Mouse (Mus musculus) hindbrain, embryonic 12.5 days (tissue): ENCODE data around the gene Sfxn3. TPM values are rescaled to one million over a fixed set of nuclear protein-coding genes. Genes with fewer than 3 reads are reported as not detected.

Experiments used
- ATAC-seq: fragments of 200-750 bp; cut with Nextera tagmentation; 2 replicates; pipeline ENCODE4 v1.8.0; 2017; ENCODE audit warnings: moderate TSS enrichment; ENCODE audit not compliant: low FRiP score
- H3K27ac ChIP-seq: fragments of 300-500 bp; sonication (generic); 2 replicates; pipeline ENCODE4 v1.5.1; 2016; ENCODE audit warnings: mild to moderate bottlenecking
- H3K27me3 ChIP-seq: fragments of 300-500 bp; sonication (generic); 2 replicates; pipeline ENCODE4 v1.6.1; 2016; ENCODE audit warnings: mild to moderate bottlenecking
- H3K36me3 ChIP-seq: fragments of 300-500 bp; sonication (generic); 2 replicates; pipeline ENCODE4 v1.6.1; 2016; ENCODE audit warnings: mild to moderate bottlenecking
- H3K4me1 ChIP-seq: fragments of 300-500 bp; sonication (generic); 2 replicates; pipeline ENCODE4 v1.6.1; 2016
- H3K4me2 ChIP-seq: fragments of 300-500 bp; sonication (generic); replicated peaks from 2 replicates; pipeline ENCODE4 v1.6.1; 2016; ENCODE audit warnings: mild to moderate bottlenecking
- H3K4me3 ChIP-seq: fragments of 300-500 bp; sonication (generic); 2 replicates; pipeline ENCODE4 v1.5.1; 2016; ENCODE audit warnings: mild to moderate bottlenecking
- H3K9ac ChIP-seq: fragments of 300-500 bp; sonication (generic); 2 replicates; pipeline ENCODE4 v1.6.1; 2016; ENCODE audit warnings: mild to moderate bottlenecking, moderate library complexity
- H3K9me3 ChIP-seq: fragments of 300-500 bp; sonication (generic); replicated peaks from 2 replicates; pipeline ENCODE4 v1.6.1; 2016; ENCODE audit warnings: mild to moderate bottlenecking
- WGBS: fragments of 180-500 bp; shearing (Covaris S2); methylation state at CpG from one replicate; pipeline ENCODE4 v1.1.7; 2016; 5-methylcytosine and 5-hydroxymethylcytosine counted together
- polyA plus RNA-seq: library from polyadenylated mRNA; unstranded; fragments of >200 nt; fragmentation: Nextera tagmentation; extraction: Ambion mirVana; gene quantifications from 2 replicates; pipeline ENCODE4 v1.2.1, GENCODE M21; 2016

Gene Sfxn3
- polyA plus RNA-seq, 1 experiment from 2014 or later = 38.2 TPM

DNA sequence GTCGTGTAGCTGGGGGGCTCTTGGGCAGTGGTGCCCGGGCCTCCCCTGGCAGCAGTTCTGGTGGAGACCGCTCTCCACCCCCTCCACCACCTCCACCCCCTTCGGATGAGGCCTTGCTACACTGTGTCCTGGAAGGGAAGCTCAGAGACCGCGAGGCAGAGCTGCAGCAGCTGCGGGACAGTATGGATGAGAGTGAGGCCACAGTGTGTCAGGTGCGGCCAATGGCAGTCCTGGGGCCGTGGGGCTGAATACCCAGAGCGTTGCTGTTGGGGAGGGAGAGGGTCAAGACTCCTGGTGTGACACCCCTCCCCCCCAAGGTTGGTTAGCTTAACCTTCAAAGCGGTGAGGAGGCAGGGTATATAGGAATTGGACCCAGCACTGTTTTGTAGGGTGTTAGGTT lies 23.3 kb upstream of the Sfxn3 start:
- H3K36me3 ChIP-seq = peaks cover 56% of the 10 kb centered on the region
- 77% methylated on average over 11 of the region's 11 CpGs for WGBS

DNA sequence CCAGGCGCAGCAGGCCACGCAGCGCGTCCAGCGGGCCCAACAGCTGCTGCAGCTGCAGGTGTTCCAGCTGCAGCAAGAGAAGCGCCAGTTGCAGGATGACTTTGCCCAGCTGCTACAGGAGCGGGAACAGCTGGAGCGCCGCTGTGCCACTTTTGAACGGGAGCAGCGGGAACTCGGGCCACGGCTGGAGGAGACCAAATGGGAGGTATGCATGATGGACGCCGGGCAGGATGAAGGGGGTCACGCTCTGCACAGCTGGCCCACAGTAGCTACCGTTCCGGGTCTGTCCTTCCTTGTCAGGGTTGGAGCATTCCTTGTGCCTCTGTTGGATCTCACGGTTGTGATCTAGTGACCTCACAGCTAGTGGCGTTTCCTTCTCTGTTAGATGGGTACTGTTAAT lies 22.5 kb upstream of the Sfxn3 start:
- ATAC-seq = no peak
- WGBS = 84% methylated on average over 20 of the region's 20 CpGs
- no peak overlapping the region for H3K9ac ChIP-seq
- peaks cover 56% of the 10 kb centered on the region for H3K36me3 ChIP-seq
- H3K4me2 ChIP-seq = no peak overlapping the region
- no peaks in the 10 kb centered on the region for H3K9me3 ChIP-seq
- H3K4me1 ChIP-seq = peaks cover 32% of the 10 kb centered on the region
- no peak overlapping the region for H3K27ac ChIP-seq
- H3K27me3 ChIP-seq = no peaks in the 10 kb centered on the region
- H3K4me3 ChIP-seq = no peak overlapping the region

More for the DNA sequence above, 23.3 kb upstream of the Sfxn3 start:
- Histone ChIP-seq H3K4me2 (no peak overlapping the region), H3K9ac (no peak overlapping the region), H3K27me3 (no peaks in the 10 kb centered on the region), H3K4me1 (peaks cover 39% of the 10 kb centered on the region), H3K27ac (no peak overlapping the region), H3K4me3 (no peak overlapping the region), H3K9me3 (no peaks in the 10 kb centered on the region)
- no peak for ATAC-seq

DNA sequence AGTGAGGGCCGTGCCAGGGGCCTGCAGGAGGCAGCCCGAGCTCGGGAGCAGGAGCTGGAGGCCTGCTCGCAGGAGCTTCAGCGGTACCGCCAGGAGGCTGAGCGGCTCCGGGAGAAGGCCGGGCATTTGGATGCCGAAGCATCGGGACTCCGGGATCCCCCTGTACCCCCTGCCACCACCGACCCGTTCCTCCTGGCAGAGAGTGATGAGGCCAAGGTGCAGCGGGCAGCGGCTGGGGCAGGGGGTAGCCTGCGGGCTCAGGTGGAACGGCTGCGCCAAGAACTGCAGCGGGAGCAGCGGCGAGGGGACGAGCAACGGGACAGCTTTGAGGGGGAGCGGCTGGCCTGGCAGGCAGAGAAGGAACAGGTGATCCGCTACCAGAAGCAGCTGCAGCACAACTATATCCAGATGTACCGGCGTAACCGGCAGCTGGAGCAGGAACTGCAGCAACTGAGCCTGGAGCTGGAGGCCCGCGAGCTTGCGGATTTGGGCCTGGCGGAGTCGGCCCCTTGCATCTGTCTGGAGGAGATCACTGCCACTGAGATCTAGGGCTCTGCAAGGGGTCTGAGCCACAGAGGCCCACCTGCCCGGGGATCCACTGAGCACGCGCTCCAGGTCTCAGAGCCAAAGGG lies 21.2 kb upstream of the Sfxn3 start:
- no peaks in the 10 kb centered on the region for H3K9me3 ChIP-seq
- H3K4me3 ChIP-seq = no peak overlapping the region
- no peak overlapping the region for H3K9ac ChIP-seq
- WGBS = 92% methylated on average over 37 of the region's 37 CpGs
- H3K4me2 ChIP-seq = no peak overlapping the region
- H3K4me1 ChIP-seq = peaks cover 23% of the 10 kb centered on the region
- peaks cover 56% of the 10 kb centered on the region for H3K36me3 ChIP-seq
- no peak for ATAC-seq
- no peak overlapping the region for H3K27ac ChIP-seq
- no peaks in the 10 kb centered on the region for H3K27me3 ChIP-seq

DNA sequence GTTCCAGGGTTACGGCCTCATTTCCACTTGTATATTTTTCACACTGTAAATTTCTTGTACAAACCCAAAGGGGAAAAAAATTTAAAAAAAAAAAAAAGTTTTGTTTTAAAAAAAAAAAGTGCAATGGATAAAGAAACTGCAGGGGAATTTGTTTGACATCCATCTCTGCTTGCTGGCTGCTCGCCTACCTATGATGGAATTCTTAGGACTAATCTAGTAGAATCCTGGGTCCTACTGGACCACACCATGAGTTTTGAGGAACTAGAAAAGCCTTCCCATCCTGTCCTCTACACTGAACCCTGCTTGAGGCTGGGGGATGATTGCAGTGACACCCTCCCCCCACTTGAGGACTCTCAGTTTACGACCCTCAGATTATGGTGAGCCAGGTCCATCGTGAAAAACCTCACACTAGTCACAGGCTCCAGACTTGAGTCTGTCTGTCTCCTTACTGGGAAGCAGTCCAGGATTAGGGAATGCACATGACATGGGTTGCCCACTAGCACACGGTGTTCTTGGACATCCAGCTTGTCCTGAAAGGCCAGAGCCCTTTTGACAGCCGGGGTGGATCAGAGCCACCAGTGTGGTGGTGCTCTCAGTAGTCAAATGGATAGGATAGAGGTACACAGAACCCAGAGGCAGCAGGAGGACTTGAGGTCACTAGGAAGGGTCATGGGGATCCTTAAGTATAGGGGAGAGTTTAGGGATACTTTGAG lies 20.2 kb upstream of the Sfxn3 start:
- no peak for ATAC-seq
- 86% methylated on average over 6 of the region's 6 CpGs for WGBS
- H3K27me3 ChIP-seq = no peaks in the 10 kb centered on the region
- peaks cover 49% of the 10 kb centered on the region for H3K36me3 ChIP-seq
- peaks cover 21% of the 10 kb centered on the region for H3K4me1 ChIP-seq
- H3K4me3 ChIP-seq = no peak overlapping the region
- H3K9ac ChIP-seq = no peak overlapping the region
- H3K4me2 ChIP-seq = no peak overlapping the region
- H3K9me3 ChIP-seq = no peaks in the 10 kb centered on the region
- 0 out of 2 replicates have a peak overlapping the region, but pooled peaks have one; percentile 19 for H3K27ac ChIP-seq

DNA sequence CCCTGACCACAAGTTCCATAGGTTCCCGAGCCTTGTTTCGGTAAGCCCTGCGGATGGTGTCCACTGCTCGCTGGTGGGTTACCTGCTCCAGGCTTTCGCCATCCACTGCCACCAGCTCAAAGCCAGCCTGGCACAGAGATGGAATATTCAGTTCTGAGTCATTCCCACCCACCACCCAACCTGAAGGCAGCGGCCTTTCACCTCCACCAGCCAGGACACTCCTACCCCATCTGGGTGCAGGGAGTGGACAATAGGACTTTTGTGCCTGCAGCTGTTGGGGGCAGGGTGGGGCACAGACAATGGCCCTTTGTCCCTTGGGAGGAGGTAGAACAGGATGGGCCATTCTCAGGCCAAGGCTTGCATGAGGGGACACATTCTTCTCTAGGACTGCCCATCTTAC lies 19.5 kb upstream of the Sfxn3 start:
- H3K27me3 ChIP-seq = no peaks in the 10 kb centered on the region
- H3K9ac ChIP-seq = no peak overlapping the region
- H3K4me3 ChIP-seq = no peak overlapping the region
- no peak overlapping the region for H3K4me2 ChIP-seq
- peaks cover 47% of the 10 kb centered on the region for H3K36me3 ChIP-seq
- peaks cover 27% of the 10 kb centered on the region for H3K4me1 ChIP-seq
- H3K9me3 ChIP-seq = no peaks in the 10 kb centered on the region
- 82% methylated on average over 6 of the region's 6 CpGs for WGBS
- ATAC-seq = no peak
- no peak overlapping the region for H3K27ac ChIP-seq

DNA sequence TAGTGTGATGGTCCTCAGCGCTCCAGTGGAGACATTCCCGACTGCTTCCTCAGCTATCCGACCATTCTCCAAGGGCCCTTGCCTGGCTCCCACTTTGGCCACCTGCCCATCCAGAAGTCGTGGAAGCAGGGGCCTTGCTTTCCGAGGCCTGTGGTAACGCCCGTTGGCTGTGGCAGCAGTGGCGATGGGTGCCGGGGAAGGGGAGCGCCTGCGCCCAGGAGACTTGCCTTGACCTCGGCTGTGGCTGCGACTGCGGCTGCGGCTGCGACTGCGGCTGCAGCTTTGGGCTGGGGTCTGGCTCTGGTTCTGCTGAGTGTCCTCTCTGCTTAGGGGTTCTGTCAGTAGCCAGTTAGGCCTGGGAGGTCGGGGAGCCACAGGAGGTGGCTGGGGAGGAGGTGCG lies 18.6 kb upstream of the Sfxn3 start:
- 60% methylated on average over 19 of the region's 19 CpGs for WGBS
- no peaks in the 10 kb centered on the region for H3K27me3 ChIP-seq
- no peaks in the 10 kb centered on the region for H3K9me3 ChIP-seq
- H3K4me2 ChIP-seq = no peak overlapping the region
- no peak overlapping the region for H3K4me3 ChIP-seq
- no peak for ATAC-seq
- H3K9ac ChIP-seq = no peak overlapping the region; the same call in 1 of the 2 replicates
- peaks cover 28% of the 10 kb centered on the region for H3K4me1 ChIP-seq
- peak overlapping the region; percentile 4; the same call in 1 of the 2 replicates for H3K27ac ChIP-seq
- peaks cover 40% of the 10 kb centered on the region for H3K36me3 ChIP-seq

DNA sequence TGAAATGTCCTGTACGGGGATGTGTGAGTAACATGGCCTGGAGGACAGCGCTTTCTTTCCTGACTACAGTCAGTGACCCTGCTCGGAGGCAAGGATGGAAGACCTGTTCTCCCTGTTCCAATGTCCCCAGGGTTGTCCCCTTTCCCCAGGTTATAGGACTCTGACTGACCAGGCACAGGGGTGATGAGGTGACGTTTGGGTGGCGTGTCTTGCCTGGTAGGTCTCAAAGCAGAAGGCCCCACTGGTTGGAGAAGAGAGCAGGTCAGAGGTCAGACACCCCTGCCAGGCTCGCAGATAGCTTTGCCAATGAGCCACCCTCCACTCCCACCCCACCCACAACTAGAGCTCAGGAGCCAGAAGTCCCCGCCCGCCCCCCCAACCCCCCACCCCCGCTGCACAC lies 17.7 kb upstream of the Sfxn3 start:
- no peak overlapping the region for H3K4me3 ChIP-seq
- no peak for ATAC-seq
- H3K36me3 ChIP-seq = peaks cover 33% of the 10 kb centered on the region
- no peaks in the 10 kb centered on the region for H3K9me3 ChIP-seq
- no peak overlapping the region for H3K4me2 ChIP-seq
- 54% methylated on average over 9 of the region's 9 CpGs for WGBS
- no peak overlapping the region for H3K27ac ChIP-seq
- peaks cover 27% of the 10 kb centered on the region for H3K4me1 ChIP-seq
- no peak overlapping the region for H3K9ac ChIP-seq
- no peaks in the 10 kb centered on the region for H3K27me3 ChIP-seq

DNA sequence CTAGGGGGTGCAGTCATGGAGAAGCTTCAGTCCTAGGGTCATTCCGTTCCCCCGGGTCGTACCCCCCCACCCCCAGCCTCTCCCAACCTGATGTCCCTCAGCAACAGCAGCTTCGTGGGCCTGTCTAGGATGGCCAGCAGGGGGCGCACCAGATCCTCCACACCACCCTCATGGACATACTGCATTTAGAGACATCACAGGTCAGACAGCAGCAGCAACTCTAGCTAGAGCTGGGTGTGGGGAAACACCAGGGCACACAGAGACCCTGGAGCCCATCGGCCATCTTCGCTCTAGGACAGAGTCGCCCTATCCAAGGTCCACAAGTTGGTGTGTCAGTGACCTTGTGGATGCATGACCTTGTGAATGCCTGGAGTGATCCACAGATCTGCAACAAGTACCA lies 17.2 kb upstream of the Sfxn3 start:
- Histone ChIP-seq H3K9me3 (no peaks in the 10 kb centered on the region), H3K4me2 (no peak overlapping the region), H3K36me3 (peaks cover 28% of the 10 kb centered on the region), H3K27me3 (no peaks in the 10 kb centered on the region), H3K9ac (no peak overlapping the region), H3K4me3 (no peak overlapping the region), H3K27ac (no peak overlapping the region), H3K4me1 (peaks cover 27% of the 10 kb centered on the region)
- 49% methylated on average over 8 of the region's 8 CpGs for WGBS
- no peak for ATAC-seq

DNA sequence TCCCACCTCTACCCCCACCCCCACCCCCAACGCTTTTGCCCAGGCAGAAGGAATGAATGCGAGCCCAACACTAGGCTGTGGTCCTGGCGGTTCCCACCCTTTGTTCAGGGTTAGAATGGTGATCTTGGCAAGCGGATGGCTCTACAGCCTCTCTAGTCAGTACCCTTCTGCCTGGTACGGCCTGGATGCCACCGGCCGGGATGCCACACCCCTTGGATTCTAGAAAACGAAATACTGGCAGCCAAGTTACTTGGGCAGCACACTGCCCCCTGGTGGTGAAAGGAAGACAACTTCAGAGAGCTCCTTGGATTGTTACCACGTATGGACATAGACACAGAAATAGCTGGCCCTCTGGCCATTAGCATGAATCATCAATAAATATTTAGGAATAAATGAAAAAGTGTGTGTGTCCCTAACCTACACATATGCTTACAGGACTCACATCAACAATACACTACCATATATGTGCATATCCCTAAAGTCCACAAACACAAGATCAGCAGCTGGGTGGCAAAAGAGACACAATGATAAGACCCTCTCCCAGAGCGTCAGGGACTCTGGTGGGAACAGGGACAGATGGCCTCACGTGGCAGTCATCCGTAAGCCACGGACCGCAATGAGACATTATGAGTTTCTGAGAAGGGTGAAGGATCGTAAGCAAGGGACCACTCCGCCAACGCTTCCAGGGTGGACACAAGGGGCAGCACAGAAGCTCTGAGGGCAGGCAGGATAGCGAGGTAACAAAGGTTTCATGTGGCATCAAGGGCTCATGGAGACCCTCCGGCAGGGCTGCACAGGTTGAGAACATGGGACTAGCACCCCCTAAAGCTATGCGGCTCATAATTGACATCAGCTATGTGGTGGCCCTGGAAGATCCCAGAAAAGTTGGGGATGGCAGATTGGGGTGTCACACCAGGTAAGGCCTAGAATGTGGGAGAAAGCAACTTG lies 16.3 kb upstream of the Sfxn3 start:
- H3K36me3 ChIP-seq = peaks cover 19% of the 10 kb centered on the region
- H3K4me3 ChIP-seq = no peak overlapping the region
- WGBS = 42% methylated on average over 20 of the region's 20 CpGs
- H3K4me1 ChIP-seq = peaks cover 27% of the 10 kb centered on the region
- ATAC-seq = peak; percentile 21; the same call in 1 of the 2 replicates
- H3K27ac ChIP-seq = no peak overlapping the region
- H3K4me2 ChIP-seq = peak overlapping the region; percentile 19
- peaks cover under 1% of the 10 kb centered on the region; the same call in 1 of the 2 replicates for H3K27me3 ChIP-seq
- no peak overlapping the region for H3K9ac ChIP-seq
- H3K9me3 ChIP-seq = no peaks in the 10 kb centered on the region

DNA sequence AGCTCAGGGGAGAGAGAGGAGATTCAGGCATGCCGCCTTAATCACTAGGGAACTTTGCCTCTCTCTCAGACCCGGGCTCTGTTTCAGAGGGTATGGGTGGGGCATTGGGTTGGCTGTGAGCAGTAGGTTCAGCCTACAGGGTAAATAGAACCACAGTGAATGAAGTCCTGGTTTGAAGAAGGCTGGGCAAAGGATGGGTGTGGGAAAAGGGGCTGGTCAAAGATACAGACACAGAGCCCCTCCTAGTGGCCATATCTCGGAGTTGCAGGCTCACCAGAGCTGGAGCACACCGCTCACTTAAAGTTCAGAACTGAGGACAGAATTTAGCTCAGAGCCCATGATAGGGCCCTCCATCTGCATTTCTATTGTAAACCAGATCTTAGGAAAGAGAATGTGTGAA lies 15.5 kb upstream of the Sfxn3 start:
- Histone ChIP-seq H3K36me3 (peaks cover 12% of the 10 kb centered on the region), H3K27ac (no peak overlapping the region), H3K4me1 (peaks cover 27% of the 10 kb centered on the region), H3K4me3 (no peak overlapping the region), H3K27me3 (peaks cover 7% of the 10 kb centered on the region; the same call in 1 of the 2 replicates), H3K4me2 (no peak overlapping the region), H3K9ac (no peak overlapping the region), H3K9me3 (no peaks in the 10 kb centered on the region)
- peak; percentile 29; the same call in 1 of the 2 replicates for ATAC-seq
- 19% methylated on average over 4 of the region's 4 CpGs for WGBS

DNA sequence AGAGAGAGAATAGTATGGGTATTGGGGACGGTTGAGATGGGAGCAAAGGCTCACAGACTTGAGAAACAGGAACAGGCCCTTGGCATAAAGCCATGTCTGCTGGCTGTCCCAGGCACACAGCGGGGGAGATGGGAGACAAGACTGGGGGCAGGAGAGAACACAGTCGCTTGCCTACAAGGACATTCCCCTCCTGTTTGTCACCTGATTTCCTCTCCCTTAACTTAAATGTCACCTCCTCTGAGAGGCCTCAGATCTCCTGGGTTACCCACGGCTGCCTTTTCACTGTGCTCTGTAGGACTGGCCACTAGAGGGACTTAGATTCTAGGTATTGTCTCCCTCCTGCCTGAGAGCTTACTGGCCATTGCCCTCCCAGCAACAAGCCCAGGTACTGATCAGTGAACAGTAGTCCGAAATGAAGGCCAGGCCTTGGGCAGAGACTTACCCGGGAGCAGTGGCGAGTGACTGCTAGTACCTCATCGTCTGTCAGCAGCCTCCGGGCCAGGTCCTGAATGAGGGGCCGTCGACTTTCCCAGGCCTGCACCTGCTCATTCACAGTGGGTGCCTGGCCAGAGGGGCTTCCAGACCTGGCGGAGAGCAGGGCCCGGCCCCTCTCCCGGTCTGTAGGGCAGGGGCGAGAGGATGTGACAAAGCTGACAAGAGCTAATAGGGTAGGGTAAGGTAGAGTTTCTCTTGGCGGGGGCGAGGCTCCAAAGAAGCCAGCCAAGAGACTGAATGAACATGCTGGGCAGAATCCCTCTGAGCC lies 14.6 kb upstream of the Sfxn3 start:
- 49% methylated on average over 17 of the region's 17 CpGs for WGBS
- Histone ChIP-seq H3K36me3 (0 out of 2 replicates have a peak, but pooled peaks cover 4% of the 10 kb centered on the region), H3K4me2 (no peak overlapping the region), H3K9ac (no peak overlapping the region), H3K27ac (no peak overlapping the region), H3K4me3 (no peak overlapping the region), H3K27me3 (peaks cover 10% of the 10 kb centered on the region; the same call in 1 of the 2 replicates), H3K4me1 (peaks cover 21% of the 10 kb centered on the region), H3K9me3 (no peaks in the 10 kb centered on the region)
- no peak for ATAC-seq
